Mouse (Mus musculus) monocyte, adult 2 months (primary cell): ENCODE results near the gene Gpr153.
A peak's percentile ranks its signal among the peaks of the same experiment; 100 is the strongest.

Experiments
- DNase-seq, 2 experiments: peaks; one replicate each; pipeline ENCODE4 v3.0.0; 2022; ENCODE audit warnings: low spot score in 2 of 2, low read depth in 1 of 2

The Gpr153 gene

GRCm38 (mm10) chr4:152264867-152265568, 9.0 kb upstream of the Gpr153 start:
- DNase-seq, result no peak

GRCm38 (mm10) chr4:152265791-152266190, 8.2 kb upstream of the Gpr153 start:
- no peak for DNase-seq

GRCm38 (mm10) chr4:152266236-152266895, 7.7 kb upstream of the Gpr153 start:
- no peak for DNase-seq

GRCm38 (mm10) chr4:152267748-152268369, 6.2 kb upstream of the Gpr153 start:
- no peak for DNase-seq

- no peak for DNase-seq
Measured at GRCm38 (mm10) chr4:152269967-152270366, 4.1 kb upstream of the Gpr153 start.

GRCm38 (mm10) chr4:152270599-152270998, 3.4 kb upstream of the Gpr153 start:
- no peak for DNase-seq

- no peak for DNase-seq
Measured at GRCm38 (mm10) chr4:152271334-152271733, 2.7 kb upstream of the Gpr153 start.

GRCm38 (mm10) chr4:152272006-152272405, 2.0 kb upstream of the Gpr153 start:
- no peak for DNase-seq

GRCm38 (mm10) chr4:152272449-152273049, 1.5 kb upstream of the Gpr153 start:
- DNase-seq, result no peak

GRCm38 (mm10) chr4:152273191-152273590, 841 bp upstream of the Gpr153 start:
- DNase-seq, result no peak

GRCm38 (mm10) chr4:152274681-152275131, 674 bp downstream of the Gpr153 start:
- no peak for DNase-seq

GRCm38 (mm10) chr4:152276389-152277347, 2.6 kb downstream of the Gpr153 start:
- DNase-seq, result no peak

GRCm38 (mm10) chr4:152277916-152278315, 3.9 kb downstream of the Gpr153 start:
- no peak for DNase-seq

GRCm38 (mm10) chr4:152278986-152279385, 5.0 kb downstream of the Gpr153 start:
- no peak for DNase-seq

GRCm38 (mm10) chr4:152281601-152282000, 7.6 kb downstream of the Gpr153 start:
- no peak for DNase-seq

GRCm38 (mm10) chr4:152282721-152283120, 8.7 kb downstream of the Gpr153 start:
- DNase-seq, result no peak

GRCm38 (mm10) chr4:152283186-152283950, 9.3 kb downstream of the Gpr153 start:
- DNase-seq, result peak; percentile 54 to 80

- DNase-seq, result peak in 1 of 2 experiments; percentile 16
Measured at GRCm38 (mm10) chr4:152285505-152285904, 11.5 kb downstream of the Gpr153 start.

GRCm38 (mm10) chr4:152286183-152286582, 12.2 kb downstream of the Gpr153 start:
- no peak for DNase-seq

- DNase-seq, result peak in 1 of 2 experiments; percentile 19
Measured at GRCm38 (mm10) chr4:152286887-152287286, 12.9 kb downstream of the Gpr153 start.
